Mouse (Mus musculus): Measurements from ENCODE around the gene Mtx1. TPM values are rescaled to one million over a fixed set of nuclear protein-coding genes. Genes with fewer than 3 reads are reported as not detected.

Mtx1 gene
- polyA plus RNA-seq, 1 experiment = 482 TPM

DNA sequence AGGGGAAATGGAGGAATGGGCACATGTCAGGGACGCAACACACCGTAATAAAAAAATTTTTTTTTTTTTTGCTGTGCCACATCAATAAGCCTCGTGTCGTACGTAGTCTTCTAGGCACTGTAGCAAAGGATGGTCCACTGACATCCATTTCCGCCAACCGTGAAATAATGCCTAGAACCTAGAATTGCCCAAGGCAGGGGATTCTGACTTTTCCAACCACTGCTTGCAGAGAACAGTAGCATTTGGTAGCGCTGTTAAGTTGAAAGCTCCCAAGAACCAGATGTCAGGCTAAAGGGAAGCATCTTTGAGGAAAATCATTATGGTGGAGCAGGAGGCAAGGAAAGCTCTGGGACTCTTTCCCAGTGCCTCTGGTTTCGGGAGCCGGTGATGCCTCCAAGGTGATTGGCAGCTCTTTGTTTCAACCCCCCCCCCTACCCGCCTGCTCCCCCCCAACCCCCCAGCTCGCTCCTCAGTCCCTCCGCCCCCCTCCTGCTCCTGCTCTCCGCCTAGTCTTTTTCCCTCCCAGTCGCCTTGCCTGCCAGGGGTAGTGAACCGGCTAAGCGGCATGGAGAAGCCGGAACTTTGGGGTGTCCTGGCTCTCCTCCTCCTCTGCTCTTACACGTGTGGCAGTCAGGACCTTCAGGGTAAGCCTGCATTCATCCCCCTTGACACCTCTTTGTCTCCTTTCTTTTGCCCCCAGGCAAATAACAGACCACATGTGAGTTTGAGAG lies 12.0 kb downstream of the Mtx1 start, which contains the start of gene Thbs3:
Thbs3 (plus strand) TSS at position 500 of the 731 bp plus-strand sequence.
- Histone ChIP-seq H3K36me3 (ENCODE audit: control insufficient read depth, insufficient read depth, low read length) (no peaks in the 10 kb centered on the region; the same call in 1 of the 2 replicates), H3K27ac (ENCODE audit: control insufficient read depth, insufficient read depth, low read depth, low read length) (peak within 1 kb of the TSS; percentile 94), H3K27me3 (ENCODE audit: control insufficient read depth, insufficient read depth, low read length) (no peaks in the 10 kb centered on the region), H3K4me3 (ENCODE audit: control insufficient read depth, low read depth, low read length) (peak within 1 kb of the TSS; percentile 93), H3K4me1 (ENCODE audit: control insufficient read depth, insufficient read depth, low read length) (peaks cover 13% of the 10 kb centered on the region)
- no peak for TF ChIP-seq POLR2A (IDR thresholded peaks at IDR 0.05; ENCODE audit: control insufficient read depth, low read depth, low read length)
- TF ChIP-seq CTCF (IDR thresholded peaks at IDR 0.05; ENCODE audit: control insufficient read depth, insufficient read depth, insufficient replicate concordance, low read depth, low read length) = no peak

DNA sequence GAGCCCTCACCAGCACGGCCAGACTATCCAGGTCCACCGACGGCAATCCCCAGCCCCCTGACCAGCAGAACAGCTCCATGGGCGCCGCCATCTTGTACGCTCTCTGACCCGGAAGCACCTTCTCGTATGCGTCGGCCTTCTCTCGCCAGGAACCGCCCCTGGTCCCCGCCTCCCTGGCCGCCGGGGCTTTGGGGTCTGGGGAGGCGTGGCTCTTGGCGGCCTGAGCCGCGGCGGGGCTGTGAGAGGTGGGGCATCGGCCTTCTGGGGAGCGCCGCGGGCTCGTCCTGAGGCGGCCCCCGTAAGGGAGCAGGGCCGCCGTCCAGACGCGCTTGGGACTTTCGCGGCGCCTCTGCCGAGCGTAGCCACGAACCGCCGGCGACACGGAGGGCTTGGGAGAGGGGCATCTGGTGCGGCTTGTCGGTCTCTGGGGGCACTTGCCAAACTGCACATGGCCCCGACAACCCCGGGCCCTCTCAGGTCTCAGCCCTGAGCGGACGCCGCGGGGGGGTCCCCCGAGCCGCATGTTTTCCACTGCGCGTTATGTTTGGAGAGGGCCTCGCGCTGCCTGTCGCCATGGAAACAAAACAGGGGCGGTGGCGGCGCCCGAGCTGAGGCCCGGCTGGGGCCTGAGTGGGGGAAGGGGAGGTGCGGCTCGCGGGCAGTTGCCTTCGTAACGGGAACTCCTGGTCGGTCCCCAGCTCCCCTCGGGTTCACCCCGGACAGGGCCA lies 12.9 kb downstream of the Mtx1 start:
- peak overlapping the region; percentile 94 for H3K27ac ChIP-seq (ENCODE audit: control insufficient read depth, insufficient read depth, low read depth, low read length)
- TF ChIP-seq CTCF (IDR thresholded peaks at IDR 0.05; ENCODE audit: control insufficient read depth, insufficient read depth, insufficient replicate concordance, low read depth, low read length) = no peak
- TF ChIP-seq POLR2A (IDR thresholded peaks at IDR 0.05; ENCODE audit: control insufficient read depth, low read depth, low read length) = peak; percentile 94
- peaks cover 13% of the 10 kb centered on the region for H3K4me1 ChIP-seq (ENCODE audit: control insufficient read depth, insufficient read depth, low read length)
- H3K27me3 ChIP-seq (ENCODE audit: control insufficient read depth, insufficient read depth, low read length) = no peaks in the 10 kb centered on the region
- H3K4me3 ChIP-seq (ENCODE audit: control insufficient read depth, low read depth, low read length) = peak overlapping the region; percentile 93
- no peaks in the 10 kb centered on the region; the same call in none of the 2 replicates for H3K36me3 ChIP-seq (ENCODE audit: control insufficient read depth, insufficient read depth, low read length)

DNA sequence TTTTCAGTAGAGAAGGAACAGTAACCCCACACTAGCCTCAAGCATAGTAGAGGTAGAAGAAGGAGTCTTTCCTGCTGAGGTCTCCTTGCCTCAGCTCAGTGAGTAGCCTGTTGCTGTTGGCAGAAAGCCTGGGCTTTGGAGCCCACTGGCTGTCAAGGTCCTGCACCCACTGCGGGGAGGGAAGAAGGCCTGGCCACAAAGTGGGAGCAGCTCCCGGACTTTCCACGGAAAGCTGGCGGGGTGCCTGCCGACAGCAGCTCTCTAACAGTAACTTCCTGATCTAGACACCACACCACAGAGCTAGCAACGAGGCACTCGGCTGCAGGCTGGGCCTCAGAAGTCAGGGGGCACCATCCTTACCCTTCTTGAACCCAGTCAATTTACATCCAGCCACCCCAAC lies 16.2 kb downstream of the Mtx1 start:
- H3K36me3 ChIP-seq (ENCODE audit: control insufficient read depth, insufficient read depth, low read length) = no peaks in the 10 kb centered on the region; the same call in none of the 2 replicates
- H3K27me3 ChIP-seq (ENCODE audit: control insufficient read depth, insufficient read depth, low read length) = no peaks in the 10 kb centered on the region
- no peak overlapping the region for H3K27ac ChIP-seq (ENCODE audit: control insufficient read depth, insufficient read depth, low read depth, low read length)
- no peak overlapping the region for H3K4me3 ChIP-seq (ENCODE audit: control insufficient read depth, low read depth, low read length)
- H3K4me1 ChIP-seq (ENCODE audit: control insufficient read depth, insufficient read depth, low read length) = peaks cover 7% of the 10 kb centered on the region
- TF ChIP-seq CTCF (IDR thresholded peaks at IDR 0.05; ENCODE audit: control insufficient read depth, insufficient read depth, insufficient replicate concordance, low read depth, low read length) (no peak), POLR2A (IDR thresholded peaks at IDR 0.05; ENCODE audit: control insufficient read depth, low read depth, low read length) (no peak)

DNA sequence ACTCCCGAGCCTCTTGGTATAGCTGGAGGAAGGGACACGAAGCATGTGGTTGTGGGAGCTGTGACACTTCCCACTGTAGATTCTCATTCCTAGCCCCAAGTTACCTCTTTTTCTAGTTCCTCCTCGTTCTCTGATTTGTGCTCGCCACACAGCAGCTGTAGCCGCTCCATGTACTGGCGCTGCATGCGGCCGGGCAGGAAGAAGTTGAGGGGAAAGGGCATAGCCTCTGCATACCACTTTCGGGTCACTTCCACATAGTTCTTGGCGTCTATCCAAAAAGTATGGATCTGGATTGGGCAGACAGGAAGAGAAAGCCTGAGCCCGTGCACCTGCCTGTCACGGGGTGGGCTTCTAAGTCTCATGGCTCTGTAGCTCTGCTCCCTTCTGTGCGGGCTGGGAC lies 16.7 kb downstream of the Mtx1 start:
- no peak for TF ChIP-seq POLR2A (IDR thresholded peaks at IDR 0.05; ENCODE audit: control insufficient read depth, low read depth, low read length)
- Histone ChIP-seq H3K36me3 (ENCODE audit: control insufficient read depth, insufficient read depth, low read length) (no peaks in the 10 kb centered on the region; the same call in none of the 2 replicates), H3K27me3 (ENCODE audit: control insufficient read depth, insufficient read depth, low read length) (no peaks in the 10 kb centered on the region), H3K27ac (ENCODE audit: control insufficient read depth, insufficient read depth, low read depth, low read length) (no peak overlapping the region), H3K4me1 (ENCODE audit: control insufficient read depth, insufficient read depth, low read length) (peaks cover 2% of the 10 kb centered on the region; the same call in 1 of the 2 replicates), H3K4me3 (ENCODE audit: control insufficient read depth, low read depth, low read length) (no peak overlapping the region)

DNA sequence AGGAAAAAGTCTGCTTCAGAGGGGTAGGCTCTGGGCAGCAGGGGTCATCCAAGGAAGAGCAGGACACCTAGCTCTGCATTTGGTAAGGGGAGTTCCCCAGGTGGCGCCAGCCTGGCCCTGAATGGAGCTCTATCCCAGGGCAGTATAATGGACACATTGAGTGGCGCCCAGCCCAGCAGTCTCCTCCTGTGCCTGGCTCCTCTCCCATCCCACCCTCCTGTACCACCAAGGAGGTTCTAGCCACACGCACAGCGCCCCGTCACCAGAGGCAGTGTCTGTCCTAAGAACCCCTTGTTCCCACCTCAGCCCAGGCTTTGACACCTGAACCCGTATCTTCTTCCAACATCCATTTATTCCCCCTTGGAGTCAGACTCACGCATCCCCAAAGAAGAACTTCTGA lies 17.2 kb downstream of the Mtx1 start:
- H3K36me3 ChIP-seq (ENCODE audit: control insufficient read depth, insufficient read depth, low read length) = no peaks in the 10 kb centered on the region; the same call in none of the 2 replicates
- no peaks in the 10 kb centered on the region; the same call in 1 of the 2 replicates for H3K4me1 ChIP-seq (ENCODE audit: control insufficient read depth, insufficient read depth, low read length)
- TF ChIP-seq POLR2A (IDR thresholded peaks at IDR 0.05; ENCODE audit: control insufficient read depth, low read depth, low read length) (no peak), CTCF (IDR thresholded peaks at IDR 0.05; ENCODE audit: control insufficient read depth, insufficient read depth, insufficient replicate concordance, low read depth, low read length) (no peak)

DNA sequence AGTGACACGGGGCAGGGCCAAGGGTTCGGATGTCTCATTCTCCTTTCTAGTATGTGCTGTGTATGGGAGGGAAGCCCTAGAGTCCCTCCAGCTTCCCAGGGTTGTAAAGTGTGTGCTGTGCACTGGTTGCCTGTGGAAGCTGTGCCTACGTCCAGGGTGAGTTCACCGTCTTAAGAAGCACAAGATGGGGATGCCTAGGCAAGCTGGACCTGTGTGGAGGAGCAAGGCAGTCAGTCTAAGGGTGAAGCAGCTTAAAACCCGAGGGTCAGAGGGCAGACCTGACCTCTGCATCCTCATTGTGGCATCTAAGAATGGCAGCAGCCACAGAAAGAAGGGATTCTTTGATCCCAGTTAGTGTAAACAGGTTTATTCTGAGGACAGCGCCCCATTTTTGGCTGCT lies 18.2 kb downstream of the Mtx1 start:
- Histone ChIP-seq H3K27ac (ENCODE audit: control insufficient read depth, insufficient read depth, low read depth, low read length) (no peak overlapping the region), H3K27me3 (ENCODE audit: control insufficient read depth, insufficient read depth, low read length) (no peaks in the 10 kb centered on the region), H3K4me3 (ENCODE audit: control insufficient read depth, low read depth, low read length) (no peak overlapping the region), H3K36me3 (ENCODE audit: control insufficient read depth, insufficient read depth, low read length) (no peaks in the 10 kb centered on the region; the same call in none of the 2 replicates), H3K4me1 (ENCODE audit: control insufficient read depth, insufficient read depth, low read length) (no peaks in the 10 kb centered on the region; the same call in 1 of the 2 replicates)
- TF ChIP-seq POLR2A (IDR thresholded peaks at IDR 0.05; ENCODE audit: control insufficient read depth, low read depth, low read length) = no peak
- TF ChIP-seq CTCF (IDR thresholded peaks at IDR 0.05; ENCODE audit: control insufficient read depth, insufficient read depth, insufficient replicate concordance, low read depth, low read length) = no peak

More for the DNA sequence above, 17.2 kb downstream of the Mtx1 start:
- Histone ChIP-seq H3K27ac (ENCODE audit: control insufficient read depth, insufficient read depth, low read depth, low read length) (no peak overlapping the region), H3K4me3 (ENCODE audit: control insufficient read depth, low read depth, low read length) (no peak overlapping the region), H3K27me3 (ENCODE audit: control insufficient read depth, insufficient read depth, low read length) (no peaks in the 10 kb centered on the region)

DNA sequence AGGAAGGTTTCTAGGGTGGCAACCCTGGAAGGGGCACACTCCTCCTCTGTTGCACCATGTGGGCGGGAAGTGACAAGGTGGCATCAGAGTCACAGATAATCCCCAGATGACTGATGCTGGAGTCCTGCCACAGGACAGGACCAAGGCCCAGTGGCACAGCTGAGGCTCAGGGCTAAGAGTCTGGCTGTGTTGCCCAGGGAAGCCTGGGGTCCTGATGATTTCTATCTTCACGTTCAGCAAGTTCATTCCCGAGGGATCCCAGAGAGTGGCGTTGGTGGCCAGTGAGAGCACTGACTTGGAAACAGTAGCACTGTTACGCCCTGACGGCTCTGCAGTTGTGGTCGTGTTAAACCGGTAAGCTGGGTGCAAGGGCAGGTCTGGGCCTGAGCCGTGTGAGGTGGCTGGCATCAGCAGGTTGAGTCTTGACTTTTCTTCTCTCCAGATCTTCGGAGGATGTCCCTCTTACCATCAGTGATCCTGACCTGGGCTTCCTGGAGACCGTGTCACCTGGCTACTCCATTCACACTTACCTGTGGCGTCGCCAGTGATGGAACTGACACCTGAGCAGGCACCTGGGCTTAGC lies 18.7 kb downstream of the Mtx1 start:
- Histone ChIP-seq H3K27ac (ENCODE audit: control insufficient read depth, insufficient read depth, low read depth, low read length) (no peak overlapping the region), H3K27me3 (ENCODE audit: control insufficient read depth, insufficient read depth, low read length) (no peaks in the 10 kb centered on the region), H3K4me3 (ENCODE audit: control insufficient read depth, low read depth, low read length) (no peak overlapping the region), H3K36me3 (ENCODE audit: control insufficient read depth, insufficient read depth, low read length) (no peaks in the 10 kb centered on the region; the same call in none of the 2 replicates), H3K4me1 (ENCODE audit: control insufficient read depth, insufficient read depth, low read length) (no peaks in the 10 kb centered on the region; the same call in 1 of the 2 replicates)
- TF ChIP-seq CTCF (IDR thresholded peaks at IDR 0.05; ENCODE audit: control insufficient read depth, insufficient read depth, insufficient replicate concordance, low read depth, low read length) (no peak), POLR2A (IDR thresholded peaks at IDR 0.05; ENCODE audit: control insufficient read depth, low read depth, low read length) (no peak)
